Mouse (Mus musculus): ENCODE results near the gene Elp5. TPM values are rescaled to one million over a fixed set of nuclear protein-coding genes. Genes with fewer than 3 reads are reported as not detected.
"Not testable (repeated sequence)": the region's sequence is repeated elsewhere in the genome, so short reads cannot be mapped to it uniquely, and the experiment has no call there.

Gene Elp5
- polyA plus RNA-seq, 1 experiment from 2014 or later: 127 TPM

GRCm38 (mm10) chr11:70021264-70022132 is 39.2 kb upstream of the Elp5 start:
- Histone ChIP-seq H3K4me3 (peak overlapping the region; percentile 72), H3K9ac (replicated peaks) (peak overlapping the region; percentile 43; the same call in 1 of the 2 replicates), H3K36me3 (no peaks in the 10 kb centered on the region), H3K9me3 (no peaks in the 10 kb centered on the region), H3K4me2 (replicated peaks) (peak overlapping the region; percentile 91), H3K4me1 (peaks cover 81% of the 10 kb centered on the region), H3K27me3 (no peaks in the 10 kb centered on the region), H3K27ac (replicated peaks) (peak overlapping the region; percentile 94)
- WGBS: 1% methylated on average over 35 of the region's 40 CpGs
- peak; percentile 64 for ATAC-seq (ENCODE audit: low FRiP score, low read depth)

DNA sequence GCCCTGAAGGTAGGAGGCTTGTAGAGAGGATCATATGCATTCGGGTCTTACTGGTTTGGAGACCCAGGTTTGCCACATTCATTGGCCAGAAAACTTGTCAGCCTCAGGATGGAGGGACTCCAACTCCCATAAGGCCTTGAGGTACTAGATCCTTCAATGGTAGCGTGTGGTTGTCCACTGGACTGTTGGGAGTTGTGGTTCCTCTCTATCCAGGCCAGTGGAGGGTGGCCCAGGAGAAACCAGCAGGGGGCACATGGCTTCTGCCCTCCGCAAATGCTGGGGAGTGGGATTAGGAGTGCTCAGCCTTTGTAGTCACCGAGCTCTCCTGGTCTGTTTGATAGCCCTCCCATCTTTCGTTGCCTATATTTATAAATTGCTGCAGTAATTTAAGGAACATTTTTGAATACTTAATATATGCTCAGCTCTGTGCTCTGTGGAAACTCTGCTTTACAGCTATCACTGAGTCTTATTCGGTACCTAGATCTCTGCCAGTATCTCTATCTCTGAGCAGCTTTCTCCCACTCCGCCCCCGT is 38.5 kb upstream of the Elp5 start:
- 0% methylated on average over 8 of the region's 8 CpGs for WGBS
- Histone ChIP-seq H3K4me1 (peaks cover 74% of the 10 kb centered on the region), H3K27me3 (no peaks in the 10 kb centered on the region), H3K4me3 (peak overlapping the region; percentile 72), H3K4me2 (replicated peaks) (peak overlapping the region; percentile 91), H3K36me3 (no peaks in the 10 kb centered on the region), H3K27ac (replicated peaks) (peak overlapping the region; percentile 94), H3K9ac (replicated peaks) (peak overlapping the region; percentile 43; the same call in 1 of the 2 replicates), H3K9me3 (no peaks in the 10 kb centered on the region)
- peak; percentile 76 for ATAC-seq (ENCODE audit: low FRiP score, low read depth)

- Histone ChIP-seq H3K4me2 (replicated peaks) (peak overlapping the region; percentile 91), H3K9me3 (no peaks in the 10 kb centered on the region), H3K27me3 (no peaks in the 10 kb centered on the region), H3K4me3 (peak overlapping the region; percentile 72), H3K9ac (replicated peaks) (peak overlapping the region; percentile 94), H3K27ac (replicated peaks) (peak overlapping the region; percentile 94), H3K36me3 (no peaks in the 10 kb centered on the region), H3K4me1 (peaks cover 73% of the 10 kb centered on the region)
- no peak for ATAC-seq (ENCODE audit: low FRiP score, low read depth)
- 6% methylated on average over 8 of the region's 8 CpGs for WGBS
Measured at GRCm38 (mm10) chr11:70020022-70020631, 37.8 kb upstream of the Elp5 start.

DNA sequence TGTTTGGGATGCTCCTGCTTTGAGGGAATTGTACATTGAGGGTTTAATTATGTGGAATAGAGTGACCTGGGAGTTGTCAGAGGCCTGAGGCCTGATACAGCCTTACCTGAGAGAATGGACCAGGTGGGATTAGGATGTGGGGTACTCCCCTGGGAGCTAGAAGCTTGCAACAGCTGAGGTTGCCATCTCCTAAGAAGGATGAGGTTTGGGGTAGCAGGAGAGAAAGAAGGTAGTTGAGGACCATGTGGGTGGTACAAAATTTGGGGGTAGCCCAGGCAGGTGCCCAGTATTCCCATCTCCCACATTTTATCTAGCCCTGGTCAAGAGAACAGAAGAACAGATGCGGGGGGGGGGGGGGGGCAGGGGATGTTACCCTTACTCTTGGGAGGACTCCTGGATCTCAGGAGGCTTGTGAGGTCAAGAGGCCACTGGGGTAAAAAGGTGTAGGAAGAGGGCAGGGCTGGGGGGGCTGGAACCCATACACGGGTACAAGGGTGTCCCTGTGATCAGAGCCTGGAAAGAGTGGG is 37.2 kb upstream of the Elp5 start:
- peak overlapping the region; percentile 94 for H3K27ac ChIP-seq (replicated peaks)
- H3K9me3 ChIP-seq: no peaks in the 10 kb centered on the region
- H3K9ac ChIP-seq (replicated peaks): peak overlapping the region; percentile 94
- no peaks in the 10 kb centered on the region for H3K36me3 ChIP-seq
- H3K4me1 ChIP-seq: peaks cover 73% of the 10 kb centered on the region
- no peaks in the 10 kb centered on the region for H3K27me3 ChIP-seq
- peak overlapping the region; percentile 72 for H3K4me3 ChIP-seq
- H3K4me2 ChIP-seq (replicated peaks): peak overlapping the region; percentile 91
- 0% methylated on average over 1 of the region's 2 CpGs for WGBS
- ATAC-seq (ENCODE audit: low FRiP score, low read depth): no peak

DNA sequence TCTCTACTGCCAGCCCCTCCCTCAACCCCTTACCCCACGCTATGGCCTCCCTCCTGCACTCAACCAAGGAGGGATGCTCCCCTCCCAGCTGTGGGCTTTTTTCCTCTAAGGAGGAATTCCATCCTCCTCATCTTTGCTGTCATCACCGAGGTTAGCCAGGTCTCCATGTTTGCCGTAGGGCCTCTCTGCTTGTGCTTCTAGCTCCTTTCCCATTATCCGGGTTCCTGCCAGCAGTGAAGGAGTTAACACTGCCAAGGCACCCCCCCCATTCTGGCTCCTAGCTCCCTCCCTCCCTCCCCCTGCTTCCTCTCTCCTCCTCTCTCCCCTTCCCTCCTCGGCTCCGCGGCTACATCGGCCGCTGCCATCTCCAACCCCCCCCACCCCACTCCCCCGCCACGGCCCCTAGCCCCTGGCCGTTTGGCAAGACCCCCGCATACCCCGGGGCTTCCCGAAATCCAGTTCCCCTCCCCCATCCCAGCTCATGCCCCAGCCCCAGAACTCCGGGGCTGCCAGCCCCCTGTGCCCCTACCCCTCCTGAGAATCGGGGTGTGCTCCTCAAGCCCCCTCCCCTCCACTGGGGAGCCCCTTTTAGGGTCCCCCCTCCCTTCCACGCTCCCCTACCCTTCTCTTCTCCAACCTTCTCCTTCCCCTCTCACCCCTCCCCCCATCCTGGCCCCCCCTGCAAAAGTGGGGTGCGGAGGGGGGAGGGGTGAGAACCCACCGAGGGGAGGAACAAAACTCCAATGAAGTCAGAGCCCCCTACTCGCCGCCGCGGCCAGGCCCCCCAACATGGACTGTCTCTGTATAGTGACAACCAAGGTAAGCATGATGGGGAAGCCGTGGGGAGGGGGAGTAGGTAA is 36.0 kb upstream of the Elp5 start:
- ATAC-seq (ENCODE audit: low FRiP score, low read depth): no peak
- peak overlapping the region; percentile 94 for H3K9ac ChIP-seq (replicated peaks)
- no peaks in the 10 kb centered on the region for H3K9me3 ChIP-seq
- peaks cover 71% of the 10 kb centered on the region for H3K4me1 ChIP-seq
- H3K4me3 ChIP-seq: peak overlapping the region; percentile 72
- peak overlapping the region; percentile 91 for H3K4me2 ChIP-seq (replicated peaks)
- no peaks in the 10 kb centered on the region for H3K27me3 ChIP-seq
- WGBS: under 1% methylated on average over 24 of the region's 25 CpGs
- peak overlapping the region; percentile 94 for H3K27ac ChIP-seq (replicated peaks)
- H3K36me3 ChIP-seq: peaks cover 5% of the 10 kb centered on the region

- WGBS: 32% methylated on average over 7 of the region's 7 CpGs
- no peaks in the 10 kb centered on the region for H3K9me3 ChIP-seq
- H3K27me3 ChIP-seq: no peaks in the 10 kb centered on the region
- H3K4me1 ChIP-seq: peaks cover 61% of the 10 kb centered on the region
- peaks cover 16% of the 10 kb centered on the region for H3K36me3 ChIP-seq
- H3K9ac ChIP-seq (replicated peaks): peak overlapping the region; percentile 94
- H3K4me2 ChIP-seq (replicated peaks): peak overlapping the region; percentile 91
- peak overlapping the region; percentile 72 for H3K4me3 ChIP-seq
- no peak for ATAC-seq (ENCODE audit: low FRiP score, low read depth)
- peak overlapping the region; percentile 94 for H3K27ac ChIP-seq (replicated peaks)
Measured at GRCm38 (mm10) chr11:70017199-70017767, 35.0 kb upstream of the Elp5 start.

DNA sequence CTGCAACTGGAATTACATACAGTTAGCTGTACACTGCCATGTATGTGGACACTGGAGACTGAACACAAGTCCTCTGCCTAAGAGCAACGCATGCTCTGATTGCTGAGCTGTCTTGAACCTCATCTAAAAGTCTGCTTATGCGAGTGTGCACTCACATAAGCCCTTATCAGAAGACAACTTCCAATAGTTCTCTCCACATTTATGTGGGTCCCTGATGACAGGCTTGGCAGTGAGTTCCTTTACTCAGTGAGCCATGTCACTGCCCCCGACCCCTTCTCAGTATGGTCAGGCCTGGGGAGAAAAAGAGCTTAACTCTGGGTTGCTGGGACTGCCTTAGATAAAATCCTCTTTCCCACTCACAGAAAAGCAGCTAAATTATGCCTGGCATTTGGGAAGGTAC is 34.4 kb upstream of the Elp5 start, which contains the start of gene Dlg4:
TSS of gene Dlg4 (plus strand) at position 274 of the 400 bp plus-strand sequence.
- Histone ChIP-seq H3K36me3 (peaks cover 22% of the 10 kb centered on the region), H3K4me3 (peak within 1 kb of the TSS; percentile 72), H3K4me2 (replicated peaks) (peak within 1 kb of the TSS; percentile 91), H3K4me1 (peaks cover 57% of the 10 kb centered on the region), H3K27ac (replicated peaks) (peak within 1 kb of the TSS; percentile 94), H3K9ac (replicated peaks) (peak within 1 kb of the TSS; percentile 94), H3K27me3 (no peaks in the 10 kb centered on the region), H3K9me3 (no peaks in the 10 kb centered on the region)
- 56% methylated on average over 3 of the region's 3 CpGs for WGBS
- no peak for ATAC-seq (ENCODE audit: low FRiP score, low read depth)

DNA sequence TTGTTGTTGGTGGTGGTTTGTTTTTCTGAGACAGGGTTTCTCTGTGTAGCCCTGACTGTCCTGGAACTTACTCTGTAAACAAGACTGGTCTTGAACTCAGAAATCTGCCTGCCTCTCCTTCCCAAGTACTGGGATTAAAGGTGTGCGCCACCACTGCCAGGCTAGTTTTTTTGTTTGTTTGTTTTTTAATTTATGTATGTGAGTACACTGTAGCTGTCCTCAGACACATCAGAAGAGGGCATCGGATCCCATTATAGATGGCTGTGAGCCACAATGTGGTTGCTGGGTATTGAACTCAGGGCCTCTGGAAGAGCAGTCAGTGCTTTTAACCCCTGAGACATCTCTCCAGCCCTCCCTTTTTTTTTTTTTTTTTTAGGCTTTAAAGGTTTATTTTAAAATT is 33.9 kb upstream of the Elp5 start:
- not testable (repeated sequence) for ATAC-seq (ENCODE audit: low FRiP score, low read depth); H3K27me3 ChIP-seq; H3K9me3 ChIP-seq; H3K4me2 ChIP-seq (replicated peaks); H3K27ac ChIP-seq (replicated peaks); H3K9ac ChIP-seq (replicated peaks); H3K4me3 ChIP-seq
- peaks cover 57% of the 10 kb centered on the region for H3K4me1 ChIP-seq
- peaks cover 27% of the 10 kb centered on the region for H3K36me3 ChIP-seq
- 78% methylated on average over 2 of the region's 2 CpGs for WGBS

- Histone ChIP-seq H3K4me3 (peak overlapping the region; percentile 52; the same call in 1 of the 2 replicates), H3K4me2 (replicated peaks) (peak overlapping the region; percentile 79), H3K4me1 (peaks cover 57% of the 10 kb centered on the region), H3K27ac (replicated peaks) (0 out of 2 replicates have a peak overlapping the region, but pooled peaks have one; percentile 70), H3K36me3 (peaks cover 32% of the 10 kb centered on the region), H3K27me3 (no peaks in the 10 kb centered on the region), H3K9ac (replicated peaks) (0 out of 2 replicates have a peak overlapping the region, but pooled peaks have one; percentile 74), H3K9me3 (no peaks in the 10 kb centered on the region)
- WGBS: 70% methylated on average over 6 of the region's 6 CpGs
- ATAC-seq (ENCODE audit: low FRiP score, low read depth): no peak
Measured at GRCm38 (mm10) chr11:70015677-70016076, 33.4 kb upstream of the Elp5 start.

DNA sequence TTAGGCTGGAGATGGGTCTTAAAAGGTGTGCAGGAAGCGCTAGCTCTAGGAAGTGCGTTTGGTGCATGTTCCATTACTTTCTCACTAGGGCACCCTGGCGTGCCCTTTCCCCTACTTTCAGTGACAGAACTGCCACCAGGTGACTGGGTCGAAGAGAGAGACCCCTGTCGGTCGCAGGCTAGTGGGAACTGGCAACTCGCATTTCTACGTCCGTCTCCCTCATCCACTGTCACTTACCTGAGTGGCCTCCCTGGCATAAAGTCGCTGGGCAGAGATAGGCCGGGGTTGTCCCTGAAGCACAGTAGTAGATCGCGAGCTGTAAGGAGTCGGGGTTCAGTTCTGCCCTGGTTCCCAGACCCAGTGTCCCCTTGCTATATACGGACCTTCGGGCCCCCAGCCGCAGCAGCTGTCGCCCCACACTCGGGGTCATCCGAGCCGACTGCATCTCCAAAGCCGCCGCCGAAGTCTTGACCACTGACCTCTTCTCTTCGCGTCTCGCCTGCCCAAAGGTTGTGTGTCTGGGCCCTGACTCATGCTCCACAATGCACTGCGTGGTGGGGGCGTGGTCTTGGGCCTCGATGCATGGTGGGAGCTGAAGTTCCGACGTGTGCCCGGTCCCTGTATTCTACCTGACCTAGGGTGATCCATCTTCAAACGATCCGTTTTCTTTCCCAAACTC is 32.7 kb upstream of the Elp5 start, which contains the start of gene Acadvl:
TSS of gene Acadvl (minus strand) at position 532 of the 679 bp plus-strand sequence.
- H3K4me1 ChIP-seq: peaks cover 51% of the 10 kb centered on the region
- H3K9ac ChIP-seq (replicated peaks): peak within 1 kb of the TSS; percentile 74
- ATAC-seq (ENCODE audit: low FRiP score, low read depth): peak; percentile 71
- peak within 1 kb of the TSS; percentile 79 for H3K4me2 ChIP-seq (replicated peaks)
- peaks cover 38% of the 10 kb centered on the region for H3K36me3 ChIP-seq
- 1% methylated on average over 35 of the region's 35 CpGs for WGBS
- no peaks in the 10 kb centered on the region for H3K9me3 ChIP-seq
- peak within 1 kb of the TSS; percentile 70 for H3K27ac ChIP-seq (replicated peaks)
- H3K27me3 ChIP-seq: no peaks in the 10 kb centered on the region
- peak within 1 kb of the TSS; percentile 52 for H3K4me3 ChIP-seq
